Mouse (Mus musculus) kidney, postnatal 10 days (tissue): ENCODE results near the gene Mlh1.
A peak's percentile ranks its signal among the peaks of the same experiment; 100 is the strongest.

Experiments
- DNase-seq: peaks from one replicate; pipeline ENCODE4 v3.0.0; 2021; ENCODE audit warnings: mixed read lengths

Gene Mlh1

GRCm38 (mm10) chr9:111271434-111272160 is at the start of gene Mlh1, which contains the start of gene Epm2aip1:
Gene Mlh1 (minus strand): TSS chr9:111271791.
Gene Epm2aip1 (plus strand): TSS chr9:111271929.
- peak; percentile 100 for DNase-seq

DNA sequence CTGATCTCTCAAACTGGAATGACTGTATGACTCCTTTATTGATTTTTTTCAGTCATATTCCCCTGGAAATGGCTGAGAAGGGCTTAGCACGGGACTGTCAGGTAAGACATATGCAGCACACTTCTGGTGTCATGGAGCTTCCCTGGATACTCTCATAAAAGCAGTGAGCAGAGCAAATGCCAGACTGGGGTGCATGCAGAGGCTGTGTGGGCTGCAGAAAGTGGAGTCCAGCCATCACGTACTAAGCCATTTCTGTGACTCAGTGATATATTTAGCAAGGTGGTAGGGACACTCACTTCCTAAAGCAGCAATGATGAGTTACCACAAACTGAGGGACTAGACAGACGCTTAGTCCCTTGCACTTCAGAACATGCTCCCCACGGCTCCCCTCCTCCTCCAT is 49.3 kb upstream of the Mlh1 start:
- DNase-seq = no peak

- peak; percentile 73 for DNase-seq
Observed at GRCm38 (mm10) chr9:111314219-111314618, 42.6 kb upstream of the Mlh1 start.

DNA sequence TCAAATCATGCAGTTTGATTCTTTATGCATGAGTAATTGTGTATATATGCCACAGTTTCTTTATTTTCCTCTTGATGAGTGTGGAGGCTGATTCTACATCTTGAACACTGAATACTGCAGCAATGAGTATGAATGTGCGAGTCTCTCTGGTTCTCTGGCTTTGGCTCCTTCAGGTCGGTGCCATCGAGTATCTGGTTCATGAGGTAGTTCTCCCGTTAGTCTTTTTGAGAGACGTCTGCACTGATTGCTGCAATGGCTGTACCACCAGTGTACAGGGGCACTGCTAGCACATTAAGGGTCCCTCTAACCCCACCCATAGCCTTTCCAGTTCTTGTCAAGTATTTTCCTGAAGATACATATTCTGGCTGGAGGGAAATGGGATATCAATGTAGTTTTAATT is 42.2 kb upstream of the Mlh1 start:
- DNase-seq = no peak

DNA sequence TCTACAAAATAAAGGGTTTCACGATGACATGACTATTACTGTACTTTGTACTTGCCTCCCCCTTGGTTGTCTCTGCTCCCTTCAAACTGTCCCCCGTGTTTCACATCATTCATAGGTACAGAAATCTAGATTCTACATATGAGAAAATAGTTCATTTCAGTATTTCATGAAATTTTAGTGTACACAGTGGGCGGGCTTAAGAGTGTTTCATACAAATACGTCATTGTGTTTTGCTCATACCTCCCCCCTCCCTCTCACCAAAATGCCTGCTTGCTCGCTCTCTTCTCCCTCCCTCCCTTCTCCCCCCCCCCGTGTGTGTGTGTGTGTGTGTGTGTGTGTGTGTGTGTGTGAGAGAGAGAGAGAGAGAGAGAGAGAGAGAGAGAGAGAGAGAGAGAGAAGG is 41.7 kb upstream of the Mlh1 start:
- no peak for DNase-seq

DNA sequence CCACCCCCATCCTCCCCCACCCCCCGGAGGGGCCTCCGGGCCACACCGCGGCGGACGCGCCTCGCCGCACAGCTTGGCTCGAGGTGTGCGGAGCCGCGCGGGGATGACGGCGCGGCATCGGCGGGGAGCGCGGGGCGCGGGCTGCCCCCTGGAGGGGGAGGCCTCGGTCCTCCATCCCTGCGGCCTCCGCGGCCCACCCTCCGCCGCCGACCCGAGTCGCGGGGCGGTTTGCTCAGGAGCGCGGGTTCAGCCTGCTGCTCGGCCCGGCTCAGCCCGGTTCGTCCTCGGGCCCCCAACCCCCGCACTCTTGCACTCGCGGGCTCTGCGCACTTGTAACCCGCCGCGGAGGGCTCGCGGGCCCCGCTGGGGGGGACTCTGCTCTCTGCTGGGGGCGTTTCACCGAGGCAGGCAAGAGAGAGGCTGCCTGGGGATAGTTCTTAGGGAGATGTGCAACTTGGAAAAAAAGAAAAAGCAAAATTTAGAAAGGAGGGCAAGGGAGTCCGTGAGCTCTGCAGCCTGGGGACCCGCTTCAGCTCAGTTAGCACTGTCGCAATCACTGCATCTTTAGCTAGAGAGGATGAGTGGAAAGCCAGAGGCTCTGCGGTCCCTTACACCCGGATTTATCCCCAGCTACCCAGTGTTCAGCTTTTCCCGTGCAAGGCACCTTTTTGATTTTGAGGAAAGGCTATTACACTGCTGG is 41.0 kb upstream of the Mlh1 start:
- DNase-seq = peak; percentile 9

DNA sequence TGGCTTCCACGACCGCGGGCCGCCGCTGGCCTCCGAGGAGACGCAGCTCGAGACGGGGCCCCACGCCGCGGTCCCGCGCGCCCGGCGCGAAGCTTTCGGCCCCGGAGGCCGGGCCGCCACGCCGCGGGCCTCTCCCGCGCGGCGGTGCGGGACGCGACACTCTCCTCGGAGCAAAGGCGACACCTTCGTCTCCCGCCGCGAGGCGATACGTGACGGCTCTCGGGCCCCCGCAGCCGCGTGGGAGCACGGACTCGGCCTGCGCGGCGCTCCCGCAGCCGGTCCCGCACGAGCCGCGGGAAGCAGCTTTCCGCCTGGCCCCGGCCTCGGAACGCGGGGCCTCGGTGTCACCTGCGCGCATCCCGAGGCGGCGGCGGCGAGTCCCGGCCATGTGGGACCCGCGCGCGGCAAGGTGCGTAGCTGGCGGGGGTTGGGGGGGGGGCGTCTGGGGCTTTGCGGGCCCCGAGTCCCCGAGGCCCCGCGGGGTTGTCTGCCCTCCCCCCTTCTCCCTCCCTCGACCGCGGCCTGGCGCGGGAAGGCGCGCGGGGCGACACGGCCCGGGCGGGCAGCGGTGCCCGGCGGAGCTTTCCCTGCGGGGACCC is 40.4 kb upstream of the Mlh1 start:
- no peak for DNase-seq

DNA sequence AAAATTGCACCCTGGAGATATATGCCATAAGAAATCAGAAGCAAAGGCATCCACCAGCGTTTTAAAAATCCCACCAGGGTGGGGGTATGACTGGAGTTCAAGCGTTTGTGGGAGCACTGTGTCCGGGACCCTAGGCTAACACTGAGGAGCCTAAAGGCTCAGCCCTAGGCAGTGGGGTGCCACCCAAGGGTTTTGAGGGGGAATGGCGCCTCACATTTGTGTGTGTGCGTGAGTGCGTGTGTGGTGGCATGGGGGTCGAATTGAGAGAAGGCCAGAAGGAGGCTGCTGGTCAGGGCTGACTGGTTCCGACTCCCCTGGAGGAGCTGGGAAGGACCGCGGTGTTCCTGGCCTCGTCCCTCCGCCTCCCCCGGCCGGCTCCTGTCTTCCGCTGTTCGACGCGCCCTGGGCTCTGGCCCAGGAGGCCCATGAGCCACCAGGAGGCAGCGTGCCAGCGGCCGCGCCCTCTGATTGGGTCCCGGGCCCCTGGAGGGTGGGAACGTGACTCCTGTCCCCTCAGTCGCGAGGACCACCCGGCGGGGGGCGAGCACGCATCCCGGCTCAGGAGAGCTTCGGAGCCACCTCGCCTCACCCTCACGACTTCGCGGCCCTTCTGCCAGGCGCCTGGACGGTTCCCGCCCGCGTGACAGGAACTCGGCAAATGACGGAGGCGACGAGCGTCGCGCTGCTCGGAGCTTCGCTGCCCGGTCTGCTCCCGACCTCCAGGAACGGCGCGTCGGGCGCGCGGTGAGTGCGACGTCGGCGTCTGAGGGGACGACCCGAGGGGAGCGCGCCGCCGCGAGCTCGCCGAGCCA is 39.6 kb upstream of the Mlh1 start, which contains the start of gene Trank1:
Gene Trank1 (plus strand): TSS at position 709 of the 812 bp plus-strand sequence.
- DNase-seq = peak; percentile 32

- DNase-seq = no peak
Observed at GRCm38 (mm10) chr9:111306142-111306541, 34.6 kb upstream of the Mlh1 start.

- DNase-seq = no peak
Observed at GRCm38 (mm10) chr9:111304036-111304435, 32.4 kb upstream of the Mlh1 start.

DNA sequence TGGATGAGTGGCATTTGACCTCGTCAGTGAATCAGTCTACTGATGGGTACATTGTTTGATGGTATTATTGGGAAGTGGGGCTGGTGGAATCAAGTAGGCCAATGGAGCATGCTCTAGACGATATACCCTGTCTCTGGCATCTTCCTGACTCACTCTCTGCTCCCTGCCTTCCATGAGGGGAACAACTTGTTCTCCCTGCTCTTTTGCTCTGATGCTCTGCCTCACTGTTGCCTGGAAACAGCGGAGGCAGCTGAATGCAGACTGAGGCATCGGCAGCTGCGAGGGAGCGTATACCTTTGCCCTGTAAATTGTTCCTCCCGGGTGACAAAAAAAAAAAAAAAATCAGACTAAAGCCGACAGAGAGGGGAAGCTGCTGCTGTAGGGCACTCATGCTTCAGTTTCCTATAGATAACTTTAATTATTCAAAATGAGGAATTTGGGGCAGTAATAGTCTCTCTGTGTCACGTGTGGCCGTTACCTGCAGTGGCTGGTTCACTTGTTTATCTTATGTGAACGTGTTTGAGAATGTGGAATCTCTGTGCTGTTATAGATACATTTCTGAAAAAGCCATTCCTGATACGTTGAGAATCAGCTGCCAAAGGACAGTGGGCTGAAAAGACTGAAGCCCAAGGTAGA is 30.7 kb upstream of the Mlh1 start:
- no peak for DNase-seq

GRCm38 (mm10) chr9:111298606-111299005 is 27.0 kb upstream of the Mlh1 start:
- DNase-seq = no peak

- DNase-seq = no peak
Observed at GRCm38 (mm10) chr9:111296433-111296832, 24.8 kb upstream of the Mlh1 start.

DNA sequence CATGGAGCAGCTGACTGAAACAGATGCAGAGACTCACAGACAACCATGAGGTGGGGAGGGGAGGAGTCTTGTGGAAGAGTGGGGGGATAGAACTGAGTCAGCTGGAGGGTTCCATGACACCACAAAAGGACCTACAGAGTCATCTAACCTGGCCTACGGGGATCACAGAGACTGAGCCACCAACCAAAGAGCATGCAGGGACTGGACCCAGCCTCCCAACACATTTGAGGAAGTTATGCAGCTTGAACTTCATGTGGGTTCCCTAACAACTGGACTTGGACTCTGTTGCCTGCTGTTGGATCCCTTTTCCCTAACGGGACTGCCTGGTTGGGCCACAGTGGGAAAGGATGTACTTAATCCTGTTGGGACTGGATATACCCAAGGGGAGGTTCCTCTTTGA is 23.7 kb upstream of the Mlh1 start:
- no peak for DNase-seq

- no peak for DNase-seq
Observed at GRCm38 (mm10) chr9:111294911-111295310, 23.3 kb upstream of the Mlh1 start.

DNA sequence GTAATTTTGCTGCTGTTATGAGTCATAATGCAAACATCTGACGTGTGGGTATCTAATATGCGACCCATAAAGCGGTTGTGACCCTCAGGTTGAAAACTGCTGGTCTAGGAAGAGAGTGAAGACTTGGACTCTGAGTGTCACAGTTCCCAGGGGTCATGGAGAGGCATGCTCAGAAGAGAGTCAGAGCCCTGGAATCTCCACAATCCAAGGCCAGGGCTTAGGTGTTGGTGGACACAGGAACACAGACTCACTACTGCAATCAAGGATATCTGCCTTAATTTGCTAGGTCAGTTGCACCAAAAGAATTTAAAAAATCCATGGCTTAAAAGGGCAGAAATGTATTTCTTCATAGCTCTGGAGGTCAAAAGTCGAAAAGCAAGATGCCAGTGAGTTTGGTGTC is 21.6 kb upstream of the Mlh1 start:
- DNase-seq = no peak

- DNase-seq = no peak
Observed at GRCm38 (mm10) chr9:111290539-111291100, 19.0 kb upstream of the Mlh1 start.

DNA sequence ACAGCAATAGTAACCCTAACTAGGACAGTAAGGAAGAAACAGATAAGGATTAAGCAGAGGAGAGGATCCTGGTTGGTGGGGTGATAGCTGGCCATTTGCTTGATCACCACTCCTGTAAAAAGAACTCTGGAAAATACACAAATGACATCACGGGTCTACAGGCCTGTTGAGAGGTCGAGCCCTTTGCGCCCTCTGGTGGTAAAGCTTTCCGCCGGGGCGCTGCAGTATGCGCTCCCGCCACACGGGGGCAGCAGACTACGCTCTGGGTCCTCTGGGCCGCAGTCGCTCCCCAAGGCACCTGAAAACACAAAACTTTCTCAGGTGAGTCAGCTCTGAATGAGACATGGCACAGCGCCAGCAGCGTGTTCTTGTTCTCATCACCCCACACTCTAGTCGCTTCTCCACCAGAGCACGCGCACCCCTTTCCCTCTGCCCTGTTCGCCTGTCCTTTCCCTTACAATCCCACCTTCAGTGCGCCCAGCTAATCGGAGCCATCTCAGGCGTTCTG is 18.3 kb upstream of the Mlh1 start:
- peak; percentile 90 for DNase-seq

DNA sequence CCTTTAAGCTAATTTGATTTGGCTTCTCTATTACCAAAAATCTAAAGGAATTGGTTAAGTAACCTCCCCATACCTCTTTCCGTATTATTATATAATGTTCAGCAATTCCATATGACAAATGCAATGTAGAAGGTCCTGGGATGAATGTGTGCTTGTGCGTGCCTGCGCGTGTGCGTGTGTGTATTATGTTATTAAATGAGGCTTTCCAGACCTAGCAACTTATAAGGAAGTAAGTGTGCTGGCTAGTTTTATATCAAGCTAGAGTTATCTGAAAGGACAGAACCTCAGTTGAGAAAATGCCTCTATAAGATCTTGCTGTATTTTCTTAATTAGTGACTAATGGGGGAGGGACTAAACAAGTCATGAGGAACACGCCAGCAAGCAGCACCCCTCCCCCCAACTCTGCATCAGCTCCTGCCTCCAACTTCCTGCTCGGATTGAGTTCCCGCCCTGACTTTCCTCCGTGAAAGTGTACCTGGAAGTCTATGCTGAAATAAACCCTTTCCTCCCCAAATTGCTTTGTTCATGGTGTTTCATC is 17.8 kb upstream of the Mlh1 start:
- peak; percentile 68 for DNase-seq

DNA sequence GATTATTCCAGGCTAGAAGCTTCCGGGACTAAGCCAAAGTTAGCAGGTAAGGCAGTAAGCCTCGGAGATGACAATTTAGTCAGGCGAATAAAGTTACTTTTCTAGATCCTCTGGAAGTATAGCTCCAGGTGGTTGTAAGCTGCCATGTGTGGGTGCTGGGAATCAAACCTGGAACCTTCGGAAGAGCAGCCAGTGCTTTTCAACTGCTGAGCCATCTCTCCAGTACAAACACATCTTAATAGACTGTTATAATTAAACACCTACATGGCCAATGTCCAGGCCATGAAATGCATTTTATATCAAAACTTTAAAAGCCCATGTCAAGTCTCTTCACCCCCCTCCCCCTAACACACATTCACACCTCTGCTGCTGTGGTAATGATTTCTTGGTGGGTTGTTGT is 16.4 kb upstream of the Mlh1 start:
- DNase-seq = no peak

DNA sequence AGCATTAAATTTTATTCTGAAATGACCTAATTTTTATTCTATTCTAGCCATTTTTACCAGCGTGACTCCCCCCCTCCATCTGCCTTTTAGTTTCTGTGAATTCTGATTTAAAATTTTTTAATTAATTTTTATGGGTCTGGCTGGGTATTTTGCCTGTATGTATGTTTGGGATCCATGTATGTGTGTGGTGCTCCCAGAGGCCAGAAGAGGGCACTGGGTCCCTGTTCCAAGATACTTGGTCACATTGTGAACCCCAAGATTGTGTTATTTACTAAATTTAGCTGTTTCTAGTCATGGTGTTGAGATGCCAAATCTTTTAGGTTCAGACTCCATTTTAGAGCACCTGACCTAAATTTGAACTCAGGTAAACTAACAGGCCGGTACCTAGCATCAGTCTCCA is 14.9 kb upstream of the Mlh1 start:
- no peak for DNase-seq

DNA sequence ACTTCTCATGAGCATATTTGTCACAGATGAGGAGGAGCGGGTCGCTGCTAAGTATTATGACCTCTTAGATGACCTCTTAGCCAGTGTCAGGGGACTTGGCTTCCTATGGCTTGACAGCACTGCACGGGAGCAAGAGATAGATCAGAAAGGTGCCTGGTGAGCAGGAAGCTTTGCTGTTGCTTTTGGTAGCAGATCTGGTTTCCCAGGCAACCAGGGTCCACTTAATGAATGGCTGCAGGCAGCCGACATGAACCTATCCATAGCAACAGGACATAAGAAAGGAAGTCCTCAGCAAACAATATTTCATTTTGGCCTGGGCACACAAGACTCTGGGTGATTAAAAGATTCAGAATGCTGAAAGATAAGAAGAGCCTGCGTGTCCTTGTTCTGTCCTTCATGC is 14.1 kb upstream of the Mlh1 start:
- no peak for DNase-seq
